Mouse (Mus musculus) liver, embryonic 15.5 days (tissue): ENCODE measurements at regions not wholly inside any gene's neighbourhood (a gene's known extent, or its start where the extent isn't known, plus 50 kb on each side); places are given as distances from the start of the nearest gene placed in this dataset.

Experiments used
- ATAC-seq: fragments of 200-750 bp; cut with Nextera tagmentation; 2 replicates; pipeline ENCODE4 v1.8.0; 2017; ENCODE audit warnings: moderate number of reproducible peaks, mild to moderate bottlenecking, moderate library complexity; ENCODE audit not compliant: insufficient read depth
- H3K27ac ChIP-seq: fragments of 300-500 bp; sonication (generic); replicated peaks from 2 replicates; pipeline ENCODE4 v1.5.1; 2015; ENCODE audit warnings: mild to moderate bottlenecking, inconsistent platforms
- H3K27me3 ChIP-seq: fragments of 300-500 bp; sonication (generic); 2 replicates; pipeline ENCODE4 v1.6.1; 2015; ENCODE audit warnings: mild to moderate bottlenecking, inconsistent platforms
- H3K36me3 ChIP-seq: fragments of 300-500 bp; sonication (generic); replicated peaks from 2 replicates; pipeline ENCODE4 v1.6.1; 2015; ENCODE audit warnings: moderate library complexity, mild to moderate bottlenecking, inconsistent platforms
- H3K4me1 ChIP-seq: fragments of 300-500 bp; sonication (generic); replicated peaks from 2 replicates; pipeline ENCODE4 v1.6.1; 2015; ENCODE audit warnings: inconsistent platforms
- H3K4me2 ChIP-seq: fragments of 300-500 bp; sonication (generic); 2 replicates; pipeline ENCODE4 v1.6.1; 2015; ENCODE audit warnings: moderate library complexity, mild to moderate bottlenecking, inconsistent platforms
- H3K4me3 ChIP-seq: fragments of 300-500 bp; sonication (generic); replicated peaks from 2 replicates; pipeline ENCODE4 v1.5.1; 2015; ENCODE audit warnings: mild to moderate bottlenecking, inconsistent platforms
- H3K9ac ChIP-seq: fragments of 300-500 bp; sonication (generic); 2 replicates; pipeline ENCODE4 v1.6.1; 2015; ENCODE audit warnings: moderate library complexity, mild to moderate bottlenecking, inconsistent platforms
- H3K9me3 ChIP-seq: fragments of 300-500 bp; sonication (generic); replicated peaks from 2 replicates; pipeline ENCODE4 v1.6.1; 2016; ENCODE audit warnings: inconsistent platforms
- WGBS: fragments of 180-500 bp; shearing (Covaris S2); methylation state at CpG from one replicate; pipeline ENCODE4 v1.1.7; 2015; ENCODE audit warnings: mixed read lengths; ENCODE audit not compliant: insufficient replicate concordance; 5-methylcytosine and 5-hydroxymethylcytosine counted together

DNA sequence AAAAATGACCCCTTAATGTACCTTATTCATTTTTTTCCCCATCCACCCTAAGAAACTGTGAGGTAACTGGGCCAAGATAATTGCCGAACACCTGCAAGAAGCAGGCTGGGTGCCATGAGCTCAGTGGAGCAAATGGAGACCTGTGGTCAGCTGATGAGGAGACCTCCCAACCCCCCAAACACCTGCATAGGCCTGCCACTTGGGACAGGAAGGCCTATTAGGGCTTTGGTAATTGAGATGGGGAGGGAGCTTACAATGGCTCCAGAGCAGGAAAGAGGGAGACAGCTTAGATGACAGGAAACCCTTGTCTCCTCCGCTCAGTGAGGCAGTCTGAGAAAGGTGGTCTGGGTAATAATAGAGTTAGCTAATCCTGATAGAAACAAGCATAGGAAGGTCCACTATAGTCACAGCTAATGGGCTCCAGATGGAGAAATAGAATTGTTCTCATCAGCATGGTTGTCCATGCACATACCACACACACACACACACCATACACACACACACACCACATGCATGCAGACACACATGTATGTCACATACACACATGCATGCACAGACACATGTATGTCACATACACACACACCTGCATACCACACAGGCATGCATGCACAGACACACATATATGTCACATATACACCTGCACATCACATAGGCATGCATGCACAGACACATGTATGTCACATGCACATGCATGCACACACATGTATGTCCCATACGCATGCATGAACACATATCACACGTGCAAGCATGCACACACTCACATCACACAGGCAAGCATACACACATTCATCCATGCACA lies 270.2 kb upstream of the Habp2 start:
- Histone ChIP-seq H3K36me3 (no peaks in the 10 kb centered on the region), H3K4me3 (no peak overlapping the region), H3K4me1 (no peaks in the 10 kb centered on the region), H3K27ac (no peak overlapping the region), H3K9me3 (no peaks in the 10 kb centered on the region), H3K4me2 (no peak overlapping the region), H3K27me3 (no peaks in the 10 kb centered on the region; the same call in 1 of the 2 replicates), H3K9ac (no peak overlapping the region)
- ATAC-seq, result no peak
- WGBS, result 65% methylated on average over 4 of the region's 4 CpGs

DNA sequence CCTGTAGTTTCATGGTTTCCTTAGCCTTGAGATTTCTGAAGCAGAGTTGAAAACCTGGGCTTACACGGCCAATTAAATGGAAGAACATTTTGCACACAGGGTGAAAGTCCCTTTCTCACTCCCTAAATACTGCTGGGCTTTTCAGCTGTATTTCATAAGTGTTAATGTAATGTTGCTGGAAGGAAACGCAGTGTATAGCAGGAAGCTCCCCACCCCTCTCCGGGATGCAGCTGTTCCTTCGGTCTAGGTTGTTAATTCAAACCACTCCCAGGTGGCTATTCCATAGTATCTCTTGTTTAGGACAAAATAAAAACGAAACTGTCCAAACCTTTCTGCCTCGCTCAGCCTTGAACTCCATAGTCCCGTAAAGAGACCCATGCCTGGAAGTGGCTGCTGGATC lies 269.4 kb upstream of the Habp2 start:
- no peak overlapping the region for H3K9ac ChIP-seq
- H3K4me1 ChIP-seq, result no peaks in the 10 kb centered on the region
- no peak overlapping the region for H3K4me3 ChIP-seq
- H3K36me3 ChIP-seq, result no peaks in the 10 kb centered on the region
- no peak for ATAC-seq
- 49% methylated on average over 7 of the region's 7 CpGs for WGBS
- no peak overlapping the region for H3K4me2 ChIP-seq
- H3K27ac ChIP-seq, result no peak overlapping the region
- H3K27me3 ChIP-seq, result 0 out of 2 replicates have a peak, but pooled peaks cover 3% of the 10 kb centered on the region
- H3K9me3 ChIP-seq, result no peaks in the 10 kb centered on the region

DNA sequence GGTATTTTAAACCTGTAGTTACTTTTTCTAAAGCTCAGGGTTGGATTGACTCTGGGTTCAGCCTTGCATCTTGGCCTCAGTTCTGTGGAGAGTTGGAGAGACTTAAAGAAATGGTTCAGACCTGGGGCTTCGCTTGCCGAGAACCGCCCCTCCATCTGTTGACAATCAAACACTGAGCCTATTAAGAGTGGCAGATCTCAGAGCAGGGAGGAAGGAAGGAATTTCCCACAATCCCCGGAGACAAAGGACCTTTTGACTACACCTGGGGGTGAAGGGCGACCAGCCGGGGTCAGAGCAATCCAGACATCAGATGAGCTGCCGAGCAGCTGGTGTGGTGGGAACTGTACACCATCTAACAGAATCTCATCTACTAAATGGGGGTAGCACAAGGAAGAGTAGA lies 267.8 kb upstream of the Habp2 start:
- WGBS, result 73% methylated on average over 7 of the region's 7 CpGs
- Histone ChIP-seq H3K36me3 (no peaks in the 10 kb centered on the region), H3K27me3 (0 out of 2 replicates have a peak, but pooled peaks cover 5% of the 10 kb centered on the region), H3K4me1 (no peaks in the 10 kb centered on the region), H3K9ac (no peak overlapping the region), H3K9me3 (no peaks in the 10 kb centered on the region), H3K4me2 (no peak overlapping the region), H3K4me3 (no peak overlapping the region), H3K27ac (no peak overlapping the region)
- ATAC-seq, result no peak

DNA sequence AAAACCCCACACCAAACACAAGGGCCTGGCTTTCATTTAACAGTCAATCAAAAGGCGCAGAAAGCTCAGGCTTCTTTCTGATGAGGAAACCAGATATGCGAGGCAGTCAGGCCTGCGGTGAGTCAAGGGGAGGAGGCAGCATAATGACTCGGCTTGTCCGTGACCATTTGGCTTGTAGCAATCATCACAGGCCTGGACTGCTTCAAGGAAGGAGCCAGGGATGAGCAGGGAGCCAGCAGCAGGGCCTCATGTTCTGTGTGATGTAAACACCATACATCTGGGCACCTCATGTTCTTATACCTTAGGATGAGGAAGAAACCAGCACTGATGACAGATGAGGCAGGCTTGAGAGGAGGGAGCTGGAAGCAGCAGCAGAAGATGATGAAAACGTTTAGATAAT lies 264.6 kb upstream of the Habp2 start:
- no peaks in the 10 kb centered on the region for H3K9me3 ChIP-seq
- no peaks in the 10 kb centered on the region for H3K4me1 ChIP-seq
- no peak overlapping the region for H3K9ac ChIP-seq
- no peak overlapping the region for H3K4me3 ChIP-seq
- H3K27ac ChIP-seq, result no peak overlapping the region
- no peaks in the 10 kb centered on the region for H3K36me3 ChIP-seq
- H3K4me2 ChIP-seq, result no peak overlapping the region
- 0 out of 2 replicates have a peak, but pooled peaks cover 5% of the 10 kb centered on the region for H3K27me3 ChIP-seq
- 9% methylated on average over 6 of the region's 6 CpGs for WGBS
- no peak for ATAC-seq

DNA sequence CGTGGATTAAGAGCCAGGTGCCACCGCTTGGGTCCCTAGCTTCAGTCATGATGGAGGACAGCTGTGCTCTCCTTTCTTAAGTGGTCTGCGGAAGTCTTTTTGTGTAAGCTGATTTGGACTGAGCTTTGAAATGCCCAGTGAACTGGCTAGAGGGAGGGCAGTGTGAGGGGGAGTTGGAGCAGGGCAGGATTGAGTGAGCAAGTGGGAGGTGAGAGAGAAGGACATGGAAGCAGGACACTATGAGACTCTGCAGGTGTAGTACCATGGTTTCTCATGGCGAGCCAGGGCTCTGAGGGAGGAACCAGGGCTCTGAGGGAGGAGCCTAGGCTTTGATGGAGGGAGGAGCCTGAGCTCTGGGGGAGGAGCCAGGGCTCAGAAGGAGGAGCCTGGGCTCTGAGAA lies 262.3 kb upstream of the Habp2 start:
- no peak for ATAC-seq
- WGBS, result 62% methylated on average over 4 of the region's 4 CpGs

DNA sequence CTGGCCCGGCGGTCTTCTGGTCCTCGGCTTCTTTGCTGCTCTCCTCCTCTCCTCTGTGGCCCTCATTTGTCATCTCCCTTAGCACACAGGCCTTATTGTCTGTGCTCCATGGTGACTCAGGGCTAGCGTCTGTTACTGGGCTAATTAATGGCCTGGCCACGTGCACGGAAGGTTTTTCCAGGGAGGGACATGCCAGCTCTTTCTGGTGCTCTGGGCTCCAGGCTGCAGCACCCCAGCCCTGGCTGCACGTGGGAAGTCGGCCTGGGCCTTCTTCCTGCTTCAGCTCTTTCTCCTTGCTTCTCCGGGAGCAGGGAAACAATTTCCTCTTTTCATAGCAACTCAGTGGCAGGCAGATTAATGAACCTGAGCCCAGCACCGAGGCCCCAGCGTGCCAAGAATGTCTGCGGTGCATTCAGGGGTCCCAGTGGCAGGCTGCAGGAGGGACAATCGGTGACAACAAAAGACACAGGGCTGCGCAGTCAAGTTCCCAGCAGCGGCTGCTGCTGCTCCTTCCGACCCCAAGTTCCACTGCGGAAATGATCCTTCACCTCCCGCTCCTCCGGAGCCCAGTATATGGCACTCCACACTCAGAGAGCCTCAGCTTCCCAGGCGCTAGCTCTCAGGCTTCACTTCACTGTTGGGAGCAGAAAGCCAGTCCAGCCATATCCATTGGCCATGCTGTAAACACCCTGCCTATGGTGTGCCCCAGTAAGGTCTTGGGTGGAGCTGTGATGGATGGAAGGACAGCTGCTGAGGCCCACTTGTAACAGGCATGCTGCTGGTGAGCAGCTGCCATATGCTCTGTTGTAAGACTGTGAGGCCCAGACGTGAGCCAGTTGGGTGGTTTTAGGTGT lies 257.3 kb upstream of the Habp2 start:
- H3K9me3 ChIP-seq, result no peaks in the 10 kb centered on the region
- H3K27me3 ChIP-seq, result no peaks in the 10 kb centered on the region
- H3K4me3 ChIP-seq, result no peak overlapping the region
- no peak overlapping the region for H3K27ac ChIP-seq
- H3K4me2 ChIP-seq, result no peak overlapping the region
- WGBS, result 34% methylated on average over 21 of the region's 21 CpGs
- no peak for ATAC-seq
- no peak overlapping the region for H3K9ac ChIP-seq
- H3K36me3 ChIP-seq, result no peaks in the 10 kb centered on the region
- no peaks in the 10 kb centered on the region for H3K4me1 ChIP-seq

More for the DNA sequence above, 262.3 kb upstream of the Habp2 start:
- no peaks in the 10 kb centered on the region for H3K9me3 ChIP-seq
- H3K4me3 ChIP-seq, result no peak overlapping the region
- no peak overlapping the region for H3K9ac ChIP-seq
- H3K36me3 ChIP-seq, result no peaks in the 10 kb centered on the region
- no peak overlapping the region for H3K27ac ChIP-seq
- no peak overlapping the region for H3K4me2 ChIP-seq
- 0 out of 2 replicates have a peak, but pooled peaks cover 5% of the 10 kb centered on the region for H3K27me3 ChIP-seq
- H3K4me1 ChIP-seq, result no peaks in the 10 kb centered on the region

DNA sequence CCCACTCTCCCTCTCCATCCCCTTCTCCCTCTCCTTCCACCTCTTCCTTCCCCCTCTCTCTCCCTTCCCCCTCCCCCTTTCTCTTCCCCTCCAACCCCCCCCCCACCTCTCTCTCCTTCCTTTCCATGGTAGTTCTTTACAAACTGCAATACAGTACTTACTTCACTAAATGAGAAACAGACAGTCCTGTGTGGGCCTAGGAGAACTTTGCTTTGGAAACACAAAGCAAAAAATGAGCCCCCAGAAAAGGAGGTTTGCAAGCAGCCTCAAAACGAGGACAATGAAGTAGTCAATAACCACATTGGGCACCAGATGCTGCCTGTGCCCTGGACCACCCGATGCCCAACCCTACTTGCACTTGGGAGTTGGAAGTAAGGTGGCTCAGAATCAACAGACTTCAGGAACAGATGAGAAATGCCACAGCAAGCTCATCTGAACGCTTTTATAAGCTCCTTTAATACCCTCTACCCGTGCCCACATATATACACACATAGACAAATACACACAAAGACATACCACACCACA lies 256.5 kb upstream of the Habp2 start:
- no peak for ATAC-seq
- Histone ChIP-seq H3K4me3 (no peak overlapping the region), H3K36me3 (no peaks in the 10 kb centered on the region), H3K27me3 (0 out of 2 replicates have a peak, but pooled peaks cover 2% of the 10 kb centered on the region), H3K4me1 (no peaks in the 10 kb centered on the region), H3K9me3 (no peaks in the 10 kb centered on the region), H3K9ac (no peak overlapping the region), H3K4me2 (no peak overlapping the region), H3K27ac (no peak overlapping the region)
- WGBS, result 50% methylated on average over 4 of the region's 4 CpGs

DNA sequence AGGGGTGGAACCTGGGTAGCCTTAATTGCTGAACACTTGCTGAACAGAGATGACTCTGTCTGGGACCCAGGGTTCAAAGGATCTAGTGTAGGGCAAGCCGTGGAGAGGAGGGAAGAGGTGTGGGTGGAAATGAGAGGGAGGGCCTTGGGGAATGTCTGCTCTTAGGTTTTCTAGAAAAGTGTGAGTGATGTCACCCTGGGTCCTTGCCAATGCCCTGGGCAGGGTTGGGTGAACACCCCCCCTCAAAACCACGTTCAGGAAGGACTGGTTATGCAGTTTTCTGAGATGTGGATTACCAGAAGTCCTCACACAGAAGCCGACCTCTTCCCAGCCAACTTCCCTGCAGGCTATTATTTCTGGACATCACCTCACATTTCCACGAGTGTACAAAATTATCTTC lies 252.4 kb upstream of the Habp2 start:
- WGBS, result 29% methylated on average over 4 of the region's 4 CpGs
- H3K27me3 ChIP-seq, result 0 out of 2 replicates have a peak, but pooled peaks cover 2% of the 10 kb centered on the region
- no peaks in the 10 kb centered on the region for H3K9me3 ChIP-seq
- no peak overlapping the region for H3K4me3 ChIP-seq
- no peak overlapping the region for H3K27ac ChIP-seq
- H3K4me2 ChIP-seq, result no peak overlapping the region
- no peaks in the 10 kb centered on the region for H3K4me1 ChIP-seq
- no peak for ATAC-seq
- no peaks in the 10 kb centered on the region for H3K36me3 ChIP-seq
- no peak overlapping the region for H3K9ac ChIP-seq

DNA sequence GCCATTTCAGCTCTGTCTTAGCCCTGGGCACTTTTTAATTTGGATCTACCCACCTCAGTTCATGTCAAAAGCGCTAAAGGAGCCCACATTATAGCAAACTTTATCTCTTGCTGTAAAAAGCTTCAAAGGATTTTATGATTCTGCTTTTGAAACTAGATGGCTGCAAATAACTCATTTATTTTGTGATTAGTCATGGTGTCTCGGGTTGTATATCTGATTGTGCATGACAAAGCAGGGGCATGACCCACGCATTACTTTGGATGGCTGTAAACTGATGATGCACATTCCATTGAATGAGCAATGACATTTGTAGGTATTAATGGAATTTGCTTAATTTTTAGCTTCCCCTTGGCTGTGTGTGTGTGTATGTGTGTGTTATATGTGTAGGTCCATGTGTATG lies 249.4 kb upstream of the Habp2 start:
- ATAC-seq, result no peak
- Histone ChIP-seq H3K36me3 (no peaks in the 10 kb centered on the region), H3K4me2 (no peak overlapping the region), H3K27ac (no peak overlapping the region), H3K27me3 (0 out of 2 replicates have a peak, but pooled peaks cover 2% of the 10 kb centered on the region), H3K9me3 (no peaks in the 10 kb centered on the region), H3K9ac (no peak overlapping the region), H3K4me1 (no peaks in the 10 kb centered on the region), H3K4me3 (no peak overlapping the region)
- WGBS, result 49% methylated on average over 3 of the region's 3 CpGs

DNA sequence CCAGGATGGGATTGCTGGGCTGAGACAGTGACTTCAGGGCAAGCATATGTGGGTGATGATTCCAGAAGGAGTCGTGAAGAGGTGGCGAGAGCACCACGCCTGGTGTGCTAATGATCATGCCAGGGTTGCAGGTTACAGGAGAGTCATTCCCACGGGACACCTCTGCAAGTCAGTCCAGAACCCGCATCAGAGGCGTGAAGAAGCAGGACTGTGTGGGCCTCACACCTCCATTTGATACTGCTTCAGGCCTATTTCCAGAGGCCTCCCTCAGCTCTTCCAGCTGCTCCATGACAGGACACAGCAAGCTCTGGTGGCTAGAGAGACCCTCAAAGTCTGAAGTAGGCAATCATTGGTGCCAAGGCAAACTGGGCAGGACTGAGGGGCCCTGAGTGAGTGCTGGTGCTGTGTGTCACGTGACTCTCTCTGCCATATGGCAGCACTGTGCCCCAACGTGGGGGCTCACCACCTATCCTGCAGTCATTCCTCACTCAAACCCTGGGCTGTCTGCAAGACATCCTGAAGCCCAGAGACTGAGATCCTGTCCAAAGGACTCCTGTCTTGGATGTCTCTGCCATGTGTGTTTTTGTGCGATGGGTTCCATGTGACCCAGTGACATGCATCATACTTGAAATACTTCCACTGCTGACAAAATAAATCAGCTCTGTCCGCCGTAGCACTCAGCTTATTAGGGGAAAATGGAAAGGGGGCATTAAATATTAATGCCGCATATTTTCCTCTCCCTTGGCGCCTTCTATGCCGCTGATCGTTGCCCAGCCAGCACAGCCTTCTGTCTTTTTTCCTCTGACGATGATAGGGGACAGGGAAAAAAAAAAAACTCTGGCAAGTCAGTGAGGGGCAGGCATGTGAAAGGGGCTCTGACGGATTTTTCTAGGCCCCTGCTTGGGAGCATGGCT lies 247.6 kb upstream of the Habp2 start:
- H3K27me3 ChIP-seq, result 0 out of 2 replicates have a peak, but pooled peaks cover 2% of the 10 kb centered on the region
- WGBS, result 69% methylated on average over 17 of the region's 17 CpGs
- H3K4me3 ChIP-seq, result no peak overlapping the region

More for the DNA sequence above, 247.6 kb upstream of the Habp2 start:
- Histone ChIP-seq H3K36me3 (no peaks in the 10 kb centered on the region), H3K9ac (no peak overlapping the region), H3K4me1 (no peaks in the 10 kb centered on the region), H3K4me2 (no peak overlapping the region), H3K27ac (no peak overlapping the region), H3K9me3 (no peaks in the 10 kb centered on the region)
- no peak for ATAC-seq
